ENCODE assay signal across 8 mouse cellular contexts in genomic region chr1:93804818-93805217, GRCm38 (mm10). TPM values are rescaled to one million over a fixed set of nuclear protein-coding genes. Genes with fewer than 3 reads are reported as not detected.
DNase-seq lines count a peak whose midpoint lies in the region; ATAC-seq and TF ChIP-seq lines count a peak whose summit lies in the region.

No protein-coding gene starts in this region.

- H3K9me3 ChIP-seq in embryonic facial prominence, embryonic 15.5 days (replicated peaks), result no peaks in the 10 kb centered on the region
- H3K9me3 ChIP-seq in limb, embryonic 11.5 days (ENCODE audit: control insufficient read depth, low read length), result no peaks in the 10 kb centered on the region
- H3K9me3 ChIP-seq in neural tube, embryonic 15.5 days (replicated peaks), result no peaks in the 10 kb centered on the region

- TF ChIP-seq CTCF in layer of hippocampus, adult 2 months (conservative IDR thresholded peaks at IDR 0.05), result no peak

- H3K9ac ChIP-seq in embryonic facial prominence, embryonic 15.5 days, result 0 out of 2 replicates have a peak overlapping the region, but pooled peaks have one; percentile 21
- H3K9ac ChIP-seq in limb, embryonic 11.5 days (ENCODE audit: low read length), result no peak overlapping the region
- peak overlapping the region; percentile 94; the same call in 1 of the 2 replicates for H3K9ac ChIP-seq in neural tube, embryonic 15.5 days (replicated peaks)

- peaks cover 41% of the 10 kb centered on the region for H3K4me1 ChIP-seq in embryonic facial prominence, embryonic 15.5 days
- peaks cover 4% of the 10 kb centered on the region for H3K4me1 ChIP-seq in limb, embryonic 11.5 days (ENCODE audit: control insufficient read depth, insufficient read depth, low read length)
- peaks cover 42% of the 10 kb centered on the region for H3K4me1 ChIP-seq in neural tube, embryonic 15.5 days

- peak overlapping the region; percentile 69 for H3K4me3 ChIP-seq in layer of hippocampus, adult 2 months
- H3K4me3 ChIP-seq in embryonic facial prominence, embryonic 15.5 days (replicated peaks), result peak overlapping the region; percentile 91
- H3K4me3 ChIP-seq in limb, embryonic 11.5 days (ENCODE audit: low read depth, low read length), result peak overlapping the region; percentile 64
- peak overlapping the region; percentile 91 for H3K4me3 ChIP-seq in neural tube, embryonic 15.5 days (replicated peaks)

- ATAC-seq in embryonic facial prominence, embryonic 15.5 days (ENCODE audit: insufficient number of reproducible peaks, low FRiP score, low TSS enrichment, low read depth), result no peak
- ATAC-seq in limb, embryonic 11.5 days (ENCODE audit: insufficient number of reproducible peaks, low FRiP score, low TSS enrichment, low read depth), result no peak
- ATAC-seq in neural tube, embryonic 15.5 days (ENCODE audit: low FRiP score), result no peak

- peaks cover 38% of the 10 kb centered on the region for H3K36me3 ChIP-seq in embryonic facial prominence, embryonic 15.5 days
- H3K36me3 ChIP-seq in limb, embryonic 11.5 days (ENCODE audit: control insufficient read depth, insufficient read depth, low read length), result peaks cover 5% of the 10 kb centered on the region; the same call in 1 of the 2 replicates
- H3K36me3 ChIP-seq in neural tube, embryonic 15.5 days, result peaks cover 25% of the 10 kb centered on the region

- 80% methylated on average over 4 of the region's 4 CpGs for WGBS in embryonic facial prominence, embryonic 15.5 days
- 86% methylated on average over 4 of the region's 4 CpGs for WGBS in limb, embryonic 11.5 days
- 68% methylated on average over 4 of the region's 4 CpGs for WGBS in neural tube, embryonic 15.5 days

- H3K27ac ChIP-seq in layer of hippocampus, adult 2 months, result peak overlapping the region; percentile 98
- H3K27ac ChIP-seq in embryonic facial prominence, embryonic 15.5 days (replicated peaks), result no peak overlapping the region
- H3K27ac ChIP-seq in limb, embryonic 11.5 days (replicated peaks; ENCODE audit: low read depth, low read length), result no peak overlapping the region
- peak overlapping the region; percentile 99 for H3K27ac ChIP-seq in neural tube, embryonic 15.5 days (replicated peaks)

- DNase-seq in layer of hippocampus, adult 2 months (ENCODE audit: low spot score in 2 of 2), result no peak
- no peak for DNase-seq in layer of hippocampus, adult 8-10 months (ENCODE audit: low spot score in 2 of 2)
- no peak for DNase-seq in limb, embryonic 11.5 days (ENCODE audit: low spot score)
- DNase-seq in urinary bladder, adult 2 months (ENCODE audit: low spot score), result no peak
- DNase-seq in B cell, adult 2 months, result no peak
- DNase-seq in heart, adult 9 months (ENCODE audit: low spot score in 2 of 2), result no peak

- H3K4me2 ChIP-seq in embryonic facial prominence, embryonic 15.5 days (replicated peaks), result peak overlapping the region; percentile 93
- peak overlapping the region; percentile 75 for H3K4me2 ChIP-seq in limb, embryonic 11.5 days (ENCODE audit: low read depth, severe bottlenecking)
- peak overlapping the region; percentile 96 for H3K4me2 ChIP-seq in neural tube, embryonic 15.5 days

- no peaks in the 10 kb centered on the region for H3K27me3 ChIP-seq in embryonic facial prominence, embryonic 15.5 days
- no peaks in the 10 kb centered on the region for H3K27me3 ChIP-seq in limb, embryonic 11.5 days (ENCODE audit: control insufficient read depth, insufficient read depth, low read length)
- no peaks in the 10 kb centered on the region for H3K27me3 ChIP-seq in neural tube, embryonic 15.5 days (replicated peaks)

RNA-seq across cellular contexts. Expression of gene Ing5, which starts 1.1 kb away (rescaled TPM):
- 10 to 100 TPM; 12.6 to 14.2 TPM for total RNA-seq in layer of hippocampus, adult 2 months (2021)
- 10 to 100 TPM; 15.0 to 16.0 (median 15.4) TPM for total RNA-seq in layer of hippocampus, adult 8-10 months (2022)
- 13.9 and 14.9 TPM in 2 replicates for polyA plus RNA-seq in embryonic facial prominence, embryonic 15.5 days (2015; fragmentation: Nextera tagmentation; extraction: Ambion mirVana)
- polyA plus RNA-seq in limb, embryonic 11.5 days (2014; fragmentation: Nextera tagmentation; extraction: Ambion mirVana), result 17.4 and 18.2 TPM in 2 replicates
- 7.9 and 11.0 TPM in 2 replicates for polyA plus RNA-seq in neural tube, embryonic 15.5 days (2015; fragmentation: Nextera tagmentation; extraction: Ambion mirVana)
- polyA plus RNA-seq in urinary bladder, adult 2 months (2012; rRNA removed), result 12.4 and 14.2 TPM in 2 replicates

RNA-seq across cellular contexts. Expression of gene Dtymk, which starts 3.1 kb away (rescaled TPM):
- 10 to 100 TPM; 52.6 to 58.0 TPM for total RNA-seq in layer of hippocampus, adult 2 months (2021)
- 10 to 100 TPM; 52.7 to 64.8 (median 58.4) TPM for total RNA-seq in layer of hippocampus, adult 8-10 months (2022)
- polyA plus RNA-seq in embryonic facial prominence, embryonic 15.5 days (2015; fragmentation: Nextera tagmentation; extraction: Ambion mirVana), result 208 and 218 TPM in 2 replicates
- polyA plus RNA-seq in limb, embryonic 11.5 days (2014; fragmentation: Nextera tagmentation; extraction: Ambion mirVana), result 268 and 273 TPM in 2 replicates
- 146 and 174 TPM in 2 replicates for polyA plus RNA-seq in neural tube, embryonic 15.5 days (2015; fragmentation: Nextera tagmentation; extraction: Ambion mirVana)
- polyA plus RNA-seq in urinary bladder, adult 2 months (2012; rRNA removed), result 79.3 and 111 TPM in 2 replicates

RNA-seq across cellular contexts. Expression of gene D2hgdh, which starts 19.9 kb away (rescaled TPM):
- total RNA-seq in layer of hippocampus, adult 2 months (2021), result 10 to 100 TPM; 15.8 to 19.3 TPM
- total RNA-seq in layer of hippocampus, adult 8-10 months (2022), result 10 to 100 TPM; 18.1 to 21.8 (median 19.3) TPM
- 18.5 and 18.8 TPM in 2 replicates for polyA plus RNA-seq in embryonic facial prominence, embryonic 15.5 days (2015; fragmentation: Nextera tagmentation; extraction: Ambion mirVana)
- 10.0 and 11.7 TPM in 2 replicates for polyA plus RNA-seq in limb, embryonic 11.5 days (2014; fragmentation: Nextera tagmentation; extraction: Ambion mirVana)
- 16.0 and 17.8 TPM in 2 replicates for polyA plus RNA-seq in neural tube, embryonic 15.5 days (2015; fragmentation: Nextera tagmentation; extraction: Ambion mirVana)
- 20.8 and 23.3 TPM in 2 replicates for polyA plus RNA-seq in urinary bladder, adult 2 months (2012; rRNA removed)

RNA-seq across cellular contexts. Expression of gene Thap4, which starts 50.2 kb away (rescaled TPM):
- 10 to 100 TPM; 35.2 to 35.4 TPM for total RNA-seq in layer of hippocampus, adult 2 months (2021)
- total RNA-seq in layer of hippocampus, adult 8-10 months (2022), result 10 to 100 TPM; 29.2 to 36.4 (median 36.0) TPM
- polyA plus RNA-seq in embryonic facial prominence, embryonic 15.5 days (2015; fragmentation: Nextera tagmentation; extraction: Ambion mirVana), result 55.6 and 59.0 TPM in 2 replicates
- 44.0 and 57.9 TPM in 2 replicates for polyA plus RNA-seq in limb, embryonic 11.5 days (2014; fragmentation: Nextera tagmentation; extraction: Ambion mirVana)
- 45.4 and 53.2 TPM in 2 replicates for polyA plus RNA-seq in neural tube, embryonic 15.5 days (2015; fragmentation: Nextera tagmentation; extraction: Ambion mirVana)
- polyA plus RNA-seq in urinary bladder, adult 2 months (2012; rRNA removed), result 39.9 and 43.8 TPM in 2 replicates

RNA-seq across cellular contexts. Expression of gene Atg4b, which starts 53.5 kb away (rescaled TPM):
- total RNA-seq in layer of hippocampus, adult 2 months (2021), result 10 to 100 TPM; 81.6 to 85.2 TPM
- total RNA-seq in layer of hippocampus, adult 8-10 months (2022), result 10 to 100 TPM; 73.6 to 96.0 (median 80.6) TPM
- polyA plus RNA-seq in embryonic facial prominence, embryonic 15.5 days (2015; fragmentation: Nextera tagmentation; extraction: Ambion mirVana), result 77.2 and 78.5 TPM in 2 replicates
- 100 and 104 TPM in 2 replicates for polyA plus RNA-seq in limb, embryonic 11.5 days (2014; fragmentation: Nextera tagmentation; extraction: Ambion mirVana)
- 80.1 and 83.0 TPM in 2 replicates for polyA plus RNA-seq in neural tube, embryonic 15.5 days (2015; fragmentation: Nextera tagmentation; extraction: Ambion mirVana)
- 49.8 and 52.4 TPM in 2 replicates for polyA plus RNA-seq in urinary bladder, adult 2 months (2012; rRNA removed)

Comparison
In these comparisons a context has a peak if more than half of its experiments do, and no peak if none do; other contexts are left out.
1. H3K27ac ChIP-seq: peak in layer of hippocampus, adult 2 months (single experiment) and neural tube, embryonic 15.5 days (single experiment); none in embryonic facial prominence, embryonic 15.5 days (single experiment) and limb, embryonic 11.5 days (single experiment).
2. Peak in every context shown above with its lines, with median percentiles within 50 percentile points of each other: H3K4me3 ChIP-seq and H3K4me2 ChIP-seq.